Mouse (Mus musculus): ENCODE results near the gene Rnf130. TPM values are rescaled to one million over a fixed set of nuclear protein-coding genes. Genes with fewer than 3 reads are reported as not detected.

The Rnf130 gene
- polyA plus RNA-seq, 1 experiment from 2014 or later = 72.5 TPM

DNA sequence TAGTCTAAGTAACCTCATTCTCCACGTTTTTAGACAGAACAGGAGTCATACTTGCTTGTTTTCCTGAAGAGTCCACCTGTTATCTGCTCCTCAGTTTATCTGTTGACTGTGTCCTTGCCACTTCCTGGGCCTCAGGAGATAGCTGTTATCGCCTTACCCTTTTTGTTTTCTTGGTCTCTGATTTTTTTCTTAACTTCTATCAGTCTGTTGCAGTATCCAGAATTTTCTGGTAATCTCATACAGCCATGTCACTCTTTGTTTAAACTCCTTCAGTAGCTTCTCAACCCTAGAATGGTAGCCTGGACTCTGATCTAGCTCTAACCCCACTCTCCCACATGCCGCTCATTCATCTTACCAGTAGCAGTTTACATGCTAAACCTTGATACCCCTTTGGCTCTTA, 10.6 kb downstream of the Rnf130 start:
- Histone ChIP-seq H3K36me3 (ENCODE audit: control insufficient read depth, insufficient read depth, low read length) (no peaks in the 10 kb centered on the region), H3K4me2 (ENCODE audit: low read length) (no peak overlapping the region), H3K9ac (replicated peaks; ENCODE audit: low read length) (no peak overlapping the region), H3K4me1 (ENCODE audit: control insufficient read depth, insufficient read depth, low read length) (0 out of 2 replicates have a peak, but pooled peaks cover 6% of the 10 kb centered on the region), H3K4me3 (replicated peaks; ENCODE audit: low read depth, low read length) (no peak overlapping the region), H3K27me3 (ENCODE audit: control insufficient read depth, insufficient read depth, low read length) (no peaks in the 10 kb centered on the region), H3K9me3 (ENCODE audit: control insufficient read depth, low read length) (no peaks in the 10 kb centered on the region), H3K27ac (replicated peaks; ENCODE audit: low read depth, low read length) (no peak overlapping the region)
- ATAC-seq (ENCODE audit: low FRiP score, low TSS enrichment) = no peak
- WGBS = 92% methylated on average over 3 of the region's 3 CpGs
- DNase-seq = no peak

DNA sequence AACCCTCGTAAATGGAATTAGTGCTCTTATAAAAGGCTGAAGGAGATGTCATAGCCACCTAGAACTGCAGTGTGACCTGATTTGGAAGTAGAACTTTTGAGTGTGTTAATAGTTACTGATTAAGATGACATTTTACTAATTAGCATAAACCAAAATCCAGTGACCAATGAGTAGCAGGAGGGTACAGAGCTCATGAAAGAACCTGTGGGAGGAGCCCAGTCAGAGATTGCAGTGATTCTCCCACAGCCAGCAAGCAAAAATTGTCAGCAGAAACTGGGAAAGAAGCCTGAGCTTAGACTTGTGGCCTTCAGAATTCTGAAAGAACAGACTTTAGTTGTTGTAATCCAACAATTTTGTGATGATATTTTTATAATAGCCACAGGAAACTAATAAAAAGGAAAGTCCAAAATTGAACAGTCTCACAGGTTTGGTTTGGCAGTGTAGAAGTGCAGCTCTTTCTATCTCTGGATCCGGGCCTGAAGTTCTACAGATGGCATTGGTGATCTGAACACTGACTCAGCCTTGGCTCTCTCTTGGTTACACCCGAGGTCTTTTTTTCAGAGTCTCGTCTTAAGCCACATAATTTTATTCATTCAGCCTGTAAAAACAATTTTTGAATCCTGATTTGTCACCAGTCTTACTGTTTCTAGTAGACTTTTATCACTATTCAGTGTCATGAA, 11.8 kb downstream of the Rnf130 start:
- no peak for ATAC-seq (ENCODE audit: low FRiP score, low TSS enrichment)
- Histone ChIP-seq H3K27ac (replicated peaks; ENCODE audit: low read depth, low read length) (no peak overlapping the region), H3K4me3 (replicated peaks; ENCODE audit: low read depth, low read length) (no peak overlapping the region), H3K36me3 (ENCODE audit: control insufficient read depth, insufficient read depth, low read length) (no peaks in the 10 kb centered on the region), H3K4me2 (ENCODE audit: low read length) (no peak overlapping the region), H3K27me3 (ENCODE audit: control insufficient read depth, insufficient read depth, low read length) (no peaks in the 10 kb centered on the region), H3K9ac (replicated peaks; ENCODE audit: low read length) (no peak overlapping the region), H3K4me1 (ENCODE audit: control insufficient read depth, insufficient read depth, low read length) (no peaks in the 10 kb centered on the region), H3K9me3 (ENCODE audit: control insufficient read depth, low read length) (no peaks in the 10 kb centered on the region)
- no peak for DNase-seq
- WGBS = 90% methylated on average over 4 of the region's 4 CpGs

DNA sequence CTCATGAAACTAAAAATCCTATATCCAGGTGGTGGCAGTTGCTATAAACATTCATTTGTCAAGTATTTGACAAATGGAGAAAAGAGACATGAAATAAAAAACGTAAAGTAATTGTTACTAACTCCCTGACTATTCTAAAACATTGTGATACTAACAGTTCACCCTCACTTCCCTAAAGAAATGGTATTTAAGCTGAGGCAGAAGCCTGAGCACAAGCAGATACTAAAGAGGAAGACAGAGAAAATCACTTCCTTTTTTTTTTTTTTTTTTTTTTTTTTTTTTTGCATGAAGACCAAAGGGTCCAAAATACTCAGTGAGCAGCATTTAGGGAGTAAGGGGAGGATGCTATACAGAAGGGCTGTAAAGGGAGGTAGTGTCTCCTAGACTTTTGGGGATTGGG, 13.6 kb downstream of the Rnf130 start:
- H3K27me3 ChIP-seq (ENCODE audit: control insufficient read depth, insufficient read depth, low read length) = no peaks in the 10 kb centered on the region
- no peak overlapping the region for H3K9ac ChIP-seq (replicated peaks; ENCODE audit: low read length)
- no peaks in the 10 kb centered on the region for H3K4me1 ChIP-seq (ENCODE audit: control insufficient read depth, insufficient read depth, low read length)
- no peaks in the 10 kb centered on the region for H3K9me3 ChIP-seq (ENCODE audit: control insufficient read depth, low read length)
- no peak overlapping the region for H3K27ac ChIP-seq (replicated peaks; ENCODE audit: low read depth, low read length)
- no peak overlapping the region for H3K4me3 ChIP-seq (replicated peaks; ENCODE audit: low read depth, low read length)
- ATAC-seq (ENCODE audit: low FRiP score, low TSS enrichment) (no peak), DNase-seq (no peak)
- no peaks in the 10 kb centered on the region for H3K36me3 ChIP-seq (ENCODE audit: control insufficient read depth, insufficient read depth, low read length)
- WGBS = 93% methylated on average over 1 of the region's 1 CpGs
- H3K4me2 ChIP-seq (ENCODE audit: low read length) = no peak overlapping the region

DNA sequence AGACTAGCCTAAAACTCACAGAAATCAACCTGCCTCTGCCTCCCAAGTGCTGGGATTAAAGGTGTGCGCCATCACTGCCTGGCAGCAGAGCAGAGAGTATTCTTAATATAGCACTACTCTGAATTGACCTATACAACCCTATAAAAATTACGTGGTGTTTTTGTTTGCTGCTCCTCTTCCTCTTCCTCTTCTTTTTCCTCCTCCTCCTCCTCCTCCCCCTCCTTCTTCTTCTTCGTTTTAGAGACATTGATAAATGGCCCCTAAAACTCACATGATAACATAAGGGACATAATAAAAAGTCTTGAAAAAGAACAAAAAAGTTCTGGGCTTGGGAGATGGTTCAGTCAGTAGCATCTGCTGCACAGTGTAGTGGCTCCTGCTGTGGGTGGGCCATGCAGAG, 16.0 kb downstream of the Rnf130 start:
- WGBS = 92% methylated on average over 3 of the region's 3 CpGs
- no peak overlapping the region for H3K4me3 ChIP-seq (replicated peaks; ENCODE audit: low read depth, low read length)
- DNase-seq = no peak
- H3K36me3 ChIP-seq (ENCODE audit: control insufficient read depth, insufficient read depth, low read length) = no peaks in the 10 kb centered on the region
- H3K4me2 ChIP-seq (ENCODE audit: low read length) = no peak overlapping the region
- H3K9me3 ChIP-seq (ENCODE audit: control insufficient read depth, low read length) = no peaks in the 10 kb centered on the region
- H3K27me3 ChIP-seq (ENCODE audit: control insufficient read depth, insufficient read depth, low read length) = no peaks in the 10 kb centered on the region
- no peak for ATAC-seq (ENCODE audit: low FRiP score, low TSS enrichment)
- no peaks in the 10 kb centered on the region for H3K4me1 ChIP-seq (ENCODE audit: control insufficient read depth, insufficient read depth, low read length)
- H3K9ac ChIP-seq (replicated peaks; ENCODE audit: low read length) = no peak overlapping the region
- H3K27ac ChIP-seq (replicated peaks; ENCODE audit: low read depth, low read length) = no peak overlapping the region

DNA sequence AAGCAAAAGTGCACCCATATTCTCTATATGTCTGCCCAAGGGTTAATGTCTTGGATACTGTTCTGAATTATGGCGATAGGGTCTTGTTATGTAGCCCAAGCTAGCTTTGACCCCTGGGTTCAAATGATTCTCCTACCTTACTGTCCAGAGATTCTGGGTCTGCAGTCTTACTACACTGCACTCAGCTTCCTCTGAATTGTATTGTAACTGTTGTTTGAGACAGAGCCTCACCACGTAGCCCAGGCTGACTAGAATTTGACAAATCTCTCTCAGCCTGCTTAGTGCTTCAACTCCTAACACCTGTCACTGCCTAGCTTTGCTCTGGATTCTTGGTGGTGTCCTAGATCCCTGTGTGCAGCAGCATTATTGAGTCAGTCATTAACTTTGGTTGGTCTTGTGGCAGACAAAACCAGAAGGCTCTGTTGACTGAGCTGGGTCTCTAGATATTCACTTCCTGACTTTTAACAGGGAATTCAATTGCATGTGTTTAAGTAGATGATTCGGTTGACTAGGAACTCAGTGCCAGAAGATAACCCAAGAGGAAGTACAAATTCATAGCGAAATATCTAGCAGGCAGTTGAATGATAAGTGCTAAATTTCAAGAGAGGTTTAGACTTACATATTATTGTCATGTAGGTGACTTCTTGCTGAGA, 17.3 kb downstream of the Rnf130 start:
- no peaks in the 10 kb centered on the region for H3K27me3 ChIP-seq (ENCODE audit: control insufficient read depth, insufficient read depth, low read length)
- H3K9ac ChIP-seq (replicated peaks; ENCODE audit: low read length) = no peak overlapping the region
- 91% methylated on average over 4 of the region's 4 CpGs for WGBS
- no peaks in the 10 kb centered on the region for H3K36me3 ChIP-seq (ENCODE audit: control insufficient read depth, insufficient read depth, low read length)
- H3K4me3 ChIP-seq (replicated peaks; ENCODE audit: low read depth, low read length) = no peak overlapping the region
- no peak overlapping the region for H3K4me2 ChIP-seq (ENCODE audit: low read length)
- DNase-seq (no peak), ATAC-seq (ENCODE audit: low FRiP score, low TSS enrichment) (no peak)
- no peak overlapping the region for H3K27ac ChIP-seq (replicated peaks; ENCODE audit: low read depth, low read length)
- no peaks in the 10 kb centered on the region for H3K9me3 ChIP-seq (ENCODE audit: control insufficient read depth, low read length)
- H3K4me1 ChIP-seq (ENCODE audit: control insufficient read depth, insufficient read depth, low read length) = no peaks in the 10 kb centered on the region

DNA sequence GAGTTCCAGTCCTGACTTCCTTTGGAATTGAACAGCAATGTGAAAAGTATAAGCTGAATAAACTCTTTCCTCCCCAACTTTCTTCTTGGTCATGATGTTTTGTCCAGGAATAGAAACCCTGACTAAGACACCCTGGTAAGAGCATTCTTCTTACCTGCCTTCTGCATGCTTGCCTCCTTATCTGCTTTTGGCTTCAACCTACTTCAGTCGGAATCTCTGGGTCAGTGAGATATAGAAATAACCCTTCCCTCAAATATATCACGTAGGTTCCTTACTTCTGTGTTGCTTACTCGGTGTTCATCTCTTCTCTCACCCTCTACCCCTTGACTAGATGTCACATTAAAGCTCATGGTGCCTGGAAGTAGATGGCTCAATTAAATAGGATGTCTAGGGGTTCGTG, 19.3 kb downstream of the Rnf130 start:
- Histone ChIP-seq H3K36me3 (ENCODE audit: control insufficient read depth, insufficient read depth, low read length) (no peaks in the 10 kb centered on the region), H3K4me2 (ENCODE audit: low read length) (no peak overlapping the region), H3K27me3 (ENCODE audit: control insufficient read depth, insufficient read depth, low read length) (no peaks in the 10 kb centered on the region), H3K27ac (replicated peaks; ENCODE audit: low read depth, low read length) (no peak overlapping the region), H3K4me1 (ENCODE audit: control insufficient read depth, insufficient read depth, low read length) (no peaks in the 10 kb centered on the region), H3K9me3 (ENCODE audit: control insufficient read depth, low read length) (no peaks in the 10 kb centered on the region), H3K4me3 (replicated peaks; ENCODE audit: low read depth, low read length) (no peak overlapping the region), H3K9ac (replicated peaks; ENCODE audit: low read length) (no peak overlapping the region)
- no peak for DNase-seq
- 89% methylated on average over 4 of the region's 4 CpGs for WGBS
- ATAC-seq (ENCODE audit: low FRiP score, low TSS enrichment) = no peak

DNA sequence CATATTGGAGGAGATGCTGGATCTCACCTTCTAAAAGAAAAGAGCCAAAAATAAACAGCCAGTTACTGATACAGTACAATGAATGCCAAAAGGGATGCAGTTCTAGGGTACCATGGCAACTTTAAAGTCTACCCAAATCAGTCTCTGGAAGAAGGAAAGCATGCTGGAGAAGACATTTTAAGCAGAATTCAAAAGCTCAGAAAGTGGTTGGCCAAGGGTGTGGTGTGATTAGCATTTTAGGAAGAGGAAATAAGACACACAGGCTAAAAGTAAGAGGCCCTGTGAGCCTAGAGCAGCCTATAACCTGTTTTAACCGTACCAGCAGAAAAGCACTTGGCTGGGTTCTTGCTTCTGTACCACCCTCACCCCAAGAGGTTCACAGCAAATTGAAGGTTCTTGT, 22.5 kb downstream of the Rnf130 start:
- Histone ChIP-seq H3K36me3 (ENCODE audit: control insufficient read depth, insufficient read depth, low read length) (no peaks in the 10 kb centered on the region), H3K27me3 (ENCODE audit: control insufficient read depth, insufficient read depth, low read length) (no peaks in the 10 kb centered on the region), H3K9ac (replicated peaks; ENCODE audit: low read length) (no peak overlapping the region), H3K27ac (replicated peaks; ENCODE audit: low read depth, low read length) (no peak overlapping the region), H3K4me2 (ENCODE audit: low read length) (no peak overlapping the region), H3K4me3 (replicated peaks; ENCODE audit: low read depth, low read length) (no peak overlapping the region), H3K9me3 (ENCODE audit: control insufficient read depth, low read length) (no peaks in the 10 kb centered on the region), H3K4me1 (ENCODE audit: control insufficient read depth, insufficient read depth, low read length) (no peaks in the 10 kb centered on the region)
- 87% methylated on average over 1 of the region's 1 CpGs for WGBS
- DNase-seq (no peak), ATAC-seq (ENCODE audit: low FRiP score, low TSS enrichment) (no peak)

DNA sequence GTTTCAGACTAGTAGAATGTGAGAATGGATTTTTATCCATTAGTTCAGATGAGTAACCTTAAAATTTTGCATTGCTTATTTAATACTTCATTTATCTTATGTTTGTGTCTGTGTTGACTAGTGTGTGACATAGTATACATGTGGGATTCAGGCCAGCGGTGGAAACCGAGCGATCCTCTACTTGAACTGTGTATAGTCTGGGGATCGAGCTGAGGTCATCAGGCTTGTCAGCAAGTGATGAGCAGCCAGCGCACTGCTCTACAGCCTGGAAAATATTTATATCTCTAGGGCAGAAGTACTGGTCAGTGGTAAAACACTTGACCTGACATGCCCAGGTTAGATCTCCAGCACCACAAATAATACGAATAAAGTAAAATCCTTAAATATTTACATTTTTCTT, 23.0 kb downstream of the Rnf130 start:
- no peaks in the 10 kb centered on the region for H3K27me3 ChIP-seq (ENCODE audit: control insufficient read depth, insufficient read depth, low read length)
- WGBS = 86% methylated on average over 6 of the region's 6 CpGs
- no peaks in the 10 kb centered on the region; the same call in 1 of the 2 replicates for H3K36me3 ChIP-seq (ENCODE audit: control insufficient read depth, insufficient read depth, low read length)
- no peak overlapping the region for H3K9ac ChIP-seq (replicated peaks; ENCODE audit: low read length)
- ATAC-seq (ENCODE audit: low FRiP score, low TSS enrichment) (no peak), DNase-seq (no peak)
- H3K9me3 ChIP-seq (ENCODE audit: control insufficient read depth, low read length) = no peaks in the 10 kb centered on the region
- no peaks in the 10 kb centered on the region for H3K4me1 ChIP-seq (ENCODE audit: control insufficient read depth, insufficient read depth, low read length)
- no peak overlapping the region for H3K27ac ChIP-seq (replicated peaks; ENCODE audit: low read depth, low read length)
- H3K4me3 ChIP-seq (replicated peaks; ENCODE audit: low read depth, low read length) = no peak overlapping the region
- no peak overlapping the region for H3K4me2 ChIP-seq (ENCODE audit: low read length)

DNA sequence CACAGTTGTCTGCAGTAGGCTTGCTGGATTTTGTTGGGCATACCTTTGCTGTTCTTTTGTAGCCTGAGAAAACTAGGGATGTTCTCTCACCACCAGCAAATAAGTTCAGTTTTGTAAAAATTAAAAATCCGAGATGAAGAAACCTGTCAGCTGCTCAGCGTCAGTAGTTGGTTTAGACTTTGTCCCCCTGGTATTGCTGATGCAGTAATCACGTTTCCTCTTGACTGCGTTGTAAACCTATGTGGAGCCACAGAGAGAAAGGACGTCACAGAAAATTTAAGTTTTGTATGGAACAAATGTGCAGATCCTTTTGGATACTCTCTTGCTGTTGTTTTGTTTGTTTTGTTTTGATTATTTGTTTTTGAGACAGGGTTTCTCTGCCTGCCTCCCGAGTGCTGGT, 25.2 kb downstream of the Rnf130 start:
- H3K36me3 ChIP-seq (ENCODE audit: control insufficient read depth, insufficient read depth, low read length) = peaks cover 6% of the 10 kb centered on the region; the same call in 1 of the 2 replicates
- no peaks in the 10 kb centered on the region for H3K27me3 ChIP-seq (ENCODE audit: control insufficient read depth, insufficient read depth, low read length)
- no peak for ATAC-seq (ENCODE audit: low FRiP score, low TSS enrichment)
- DNase-seq = no peak
- no peak overlapping the region for H3K4me2 ChIP-seq (ENCODE audit: low read length)
- no peak overlapping the region for H3K27ac ChIP-seq (replicated peaks; ENCODE audit: low read depth, low read length)
- no peak overlapping the region for H3K9ac ChIP-seq (replicated peaks; ENCODE audit: low read length)
- no peaks in the 10 kb centered on the region for H3K9me3 ChIP-seq (ENCODE audit: control insufficient read depth, low read length)
- H3K4me3 ChIP-seq (replicated peaks; ENCODE audit: low read depth, low read length) = no peak overlapping the region
- 81% methylated on average over 6 of the region's 6 CpGs for WGBS
- no peaks in the 10 kb centered on the region for H3K4me1 ChIP-seq (ENCODE audit: control insufficient read depth, insufficient read depth, low read length)
